Mouse (Mus musculus) heart, embryonic 13.5 days (tissue): ENCODE data around the gene Vgf. TPM values are rescaled to one million over a fixed set of nuclear protein-coding genes. Genes with fewer than 3 reads are reported as not detected.

Experiments
- ATAC-seq: fragments of 200-750 bp; cut with Nextera tagmentation; 2 replicates; pipeline ENCODE4 v1.8.0; 2017; ENCODE audit warnings: moderate TSS enrichment; ENCODE audit not compliant: insufficient number of reproducible peaks, low FRiP score, low TSS enrichment; ENCODE audit errors: extremely low read depth
- H3K27ac ChIP-seq: fragments of 300-500 bp; sonication (generic); replicated peaks from 2 replicates; pipeline ENCODE4 v1.5.1; 2015; ENCODE audit warnings: moderate library complexity, mild to moderate bottlenecking, inconsistent platforms
- H3K27me3 ChIP-seq: fragments of 300-500 bp; sonication (generic); replicated peaks from 2 replicates; pipeline ENCODE4 v1.6.1; 2015; ENCODE audit warnings: mild to moderate bottlenecking, inconsistent platforms
- H3K36me3 ChIP-seq: fragments of 300-500 bp; sonication (generic); 2 replicates; pipeline ENCODE4 v1.6.1; 2015; ENCODE audit warnings: mild to moderate bottlenecking, inconsistent platforms
- H3K4me1 ChIP-seq: fragments of 300-500 bp; sonication (generic); 2 replicates; pipeline ENCODE4 v1.6.1; 2015; ENCODE audit warnings: inconsistent platforms
- H3K4me2 ChIP-seq: fragments of 300-500 bp; sonication (generic); 2 replicates; pipeline ENCODE4 v1.6.1; 2015; ENCODE audit warnings: inconsistent platforms, mild to moderate bottlenecking, moderate library complexity
- H3K4me3 ChIP-seq: fragments of 300-500 bp; sonication (generic); 2 replicates; pipeline ENCODE4 v1.5.1; 2015; ENCODE audit warnings: moderate library complexity, mild to moderate bottlenecking, inconsistent platforms
- H3K9ac ChIP-seq: fragments of 300-500 bp; sonication (generic); 2 replicates; pipeline ENCODE4 v1.6.1; 2015; ENCODE audit warnings: inconsistent platforms, mild to moderate bottlenecking, moderate library complexity
- H3K9me3 ChIP-seq: fragments of 300-500 bp; sonication (generic); 2 replicates; pipeline ENCODE4 v1.6.1; 2016; ENCODE audit warnings: inconsistent platforms
- WGBS: fragments of 180-500 bp; shearing (Covaris S2); methylation state at CpG from one replicate; pipeline ENCODE4 v1.1.7; 2015; ENCODE audit warnings: mixed read lengths; 5-methylcytosine and 5-hydroxymethylcytosine counted together
- polyA plus RNA-seq: library from polyadenylated mRNA; unstranded; fragments of >200 nt; fragmentation: Nextera tagmentation; extraction: Ambion mirVana; gene quantifications from 2 replicates; pipeline ENCODE4 v1.2.1, GENCODE M21; 2015

Vgf gene
- polyA plus RNA-seq, 1 experiment from 2014 or later: 0.16 TPM

DNA sequence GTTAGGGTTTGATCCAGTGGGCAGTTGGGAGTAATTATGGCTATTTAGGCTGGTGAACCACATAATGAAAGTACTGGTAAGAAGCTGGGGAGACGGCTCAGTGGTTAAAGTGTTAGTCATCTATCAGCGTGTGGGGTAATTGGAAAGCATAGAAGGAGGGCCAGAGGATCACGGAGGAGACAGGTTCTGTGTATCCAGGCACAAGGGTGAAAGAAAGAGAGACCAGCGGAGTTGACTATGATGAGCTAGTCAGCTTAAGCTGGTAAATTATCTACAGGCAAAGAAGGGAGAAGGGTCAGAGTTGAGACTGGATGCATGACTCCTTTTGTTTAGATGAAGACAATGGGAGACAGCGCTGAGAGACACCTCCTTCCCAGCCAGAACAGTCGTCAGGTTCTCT, 24.9 kb downstream of the Vgf start:
- 62% methylated on average over 6 of the region's 6 CpGs for WGBS
- H3K9me3 ChIP-seq: no peaks in the 10 kb centered on the region
- no peaks in the 10 kb centered on the region for H3K36me3 ChIP-seq
- no peak overlapping the region for H3K9ac ChIP-seq
- H3K27ac ChIP-seq: no peak overlapping the region
- H3K4me2 ChIP-seq: no peak overlapping the region
- H3K4me1 ChIP-seq: peaks cover 4% of the 10 kb centered on the region
- ATAC-seq: no peak
- H3K27me3 ChIP-seq: 0 out of 2 replicates have a peak, but pooled peaks cover 5% of the 10 kb centered on the region
- H3K4me3 ChIP-seq: no peak overlapping the region

DNA sequence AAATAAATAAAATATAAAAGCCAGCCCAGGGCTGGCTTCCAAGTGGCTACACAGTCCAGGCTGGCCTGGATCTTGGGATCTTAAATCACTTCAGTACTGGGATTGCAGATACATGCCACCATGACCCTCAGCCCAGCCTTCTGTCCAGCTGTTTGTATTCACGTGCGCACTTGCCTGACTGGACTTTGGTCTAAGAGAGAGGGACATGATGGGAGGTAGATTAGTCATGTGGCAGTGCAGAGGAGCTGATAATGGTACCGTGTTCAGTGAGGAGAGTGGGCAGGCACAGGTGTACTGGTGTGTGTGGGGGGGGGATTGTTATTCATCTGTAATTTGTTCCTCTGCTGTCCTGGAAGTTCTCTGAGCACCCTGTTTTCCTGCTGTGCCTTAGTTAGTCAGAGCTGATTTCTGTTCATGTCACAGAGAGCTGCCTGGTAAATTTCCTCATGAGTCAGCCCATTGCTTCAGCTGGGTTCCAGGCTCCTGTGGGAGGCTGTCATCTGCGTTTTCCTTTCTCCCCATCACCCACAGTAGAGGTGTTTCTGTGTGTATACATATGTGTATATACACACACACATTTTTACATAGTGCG, 25.8 kb downstream of the Vgf start:
- Histone ChIP-seq H3K27me3 (0 out of 2 replicates have a peak, but pooled peaks cover 5% of the 10 kb centered on the region), H3K27ac (no peak overlapping the region), H3K9ac (no peak overlapping the region), H3K4me2 (no peak overlapping the region), H3K4me3 (no peak overlapping the region), H3K36me3 (no peaks in the 10 kb centered on the region), H3K9me3 (no peaks in the 10 kb centered on the region), H3K4me1 (no peaks in the 10 kb centered on the region)
- WGBS: 83% methylated on average over 5 of the region's 5 CpGs
- no peak for ATAC-seq

- whole genome bisulfite sequencing: 69% methylated on average over 7 of the region's 7 CpGs
- no peak for ATAC-seq
- H3K4me1 ChIP-seq: no peaks in the 10 kb centered on the region
- H3K27me3 ChIP-seq: no peaks in the 10 kb centered on the region
- no peak overlapping the region for H3K27ac ChIP-seq
- H3K9me3 ChIP-seq: no peaks in the 10 kb centered on the region
- no peaks in the 10 kb centered on the region for H3K36me3 ChIP-seq
- no peak overlapping the region for H3K4me2 ChIP-seq
- no peak overlapping the region for H3K4me3 ChIP-seq
- no peak overlapping the region for H3K9ac ChIP-seq
Observed at GRCm38 (mm10) chr5:137054299-137054698, 28.1 kb downstream of the Vgf start.

- no peaks in the 10 kb centered on the region for H3K36me3 ChIP-seq
- H3K27me3 ChIP-seq: no peaks in the 10 kb centered on the region
- H3K4me1 ChIP-seq: no peaks in the 10 kb centered on the region
- H3K9me3 ChIP-seq: no peaks in the 10 kb centered on the region
- WGBS: 78% methylated on average over 5 of the region's 5 CpGs
- H3K27ac ChIP-seq: no peak overlapping the region
- H3K4me2 ChIP-seq: no peak overlapping the region
- no peak overlapping the region for H3K4me3 ChIP-seq
- H3K9ac ChIP-seq: no peak overlapping the region
- ATAC-seq: no peak
Observed at GRCm38 (mm10) chr5:137054873-137055272, 28.7 kb downstream of the Vgf start.

DNA sequence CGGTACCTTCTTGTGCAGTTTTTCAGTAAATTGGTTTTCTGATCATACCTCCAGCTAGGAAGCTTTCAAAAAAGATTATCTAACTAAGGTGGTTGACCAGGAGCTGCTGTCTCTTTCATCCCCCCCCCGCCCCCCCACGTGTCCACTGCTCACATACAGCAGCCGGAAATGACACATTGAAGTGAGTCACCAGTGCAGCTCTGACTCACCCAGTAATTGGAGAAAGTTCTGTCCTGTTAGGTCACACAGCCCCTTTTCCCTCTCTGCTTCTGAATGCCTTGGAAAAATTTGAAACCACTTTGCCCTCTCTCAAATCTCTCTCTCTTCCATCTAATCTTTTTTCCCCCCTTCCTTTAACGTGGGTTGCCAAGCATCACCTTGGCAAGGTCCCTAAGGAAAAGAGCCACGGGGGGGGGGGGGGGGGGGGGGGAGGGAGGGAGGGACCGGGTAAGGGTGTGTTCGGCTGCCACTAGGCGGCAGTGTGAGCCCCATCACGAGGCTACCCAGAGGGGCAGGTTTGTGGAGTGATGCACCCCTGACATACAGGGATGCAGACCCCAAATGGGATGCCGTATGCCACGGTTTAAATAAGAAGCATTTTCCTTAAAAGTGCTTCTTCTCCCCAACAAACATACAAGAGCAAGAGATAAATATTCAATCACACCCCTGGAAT, 35.8 kb downstream of the Vgf start:
- H3K9me3 ChIP-seq: no peaks in the 10 kb centered on the region
- peaks cover 20% of the 10 kb centered on the region; the same call in 1 of the 2 replicates for H3K36me3 ChIP-seq
- H3K27me3 ChIP-seq: peaks cover 4% of the 10 kb centered on the region; the same call in 1 of the 2 replicates
- no peak overlapping the region for H3K4me2 ChIP-seq
- H3K4me3 ChIP-seq: no peak overlapping the region
- 21% methylated on average over 9 of the region's 12 CpGs for WGBS
- no peak for ATAC-seq
- H3K27ac ChIP-seq: no peak overlapping the region
- no peak overlapping the region for H3K9ac ChIP-seq
- H3K4me1 ChIP-seq: 0 out of 2 replicates have a peak, but pooled peaks cover 5% of the 10 kb centered on the region

DNA sequence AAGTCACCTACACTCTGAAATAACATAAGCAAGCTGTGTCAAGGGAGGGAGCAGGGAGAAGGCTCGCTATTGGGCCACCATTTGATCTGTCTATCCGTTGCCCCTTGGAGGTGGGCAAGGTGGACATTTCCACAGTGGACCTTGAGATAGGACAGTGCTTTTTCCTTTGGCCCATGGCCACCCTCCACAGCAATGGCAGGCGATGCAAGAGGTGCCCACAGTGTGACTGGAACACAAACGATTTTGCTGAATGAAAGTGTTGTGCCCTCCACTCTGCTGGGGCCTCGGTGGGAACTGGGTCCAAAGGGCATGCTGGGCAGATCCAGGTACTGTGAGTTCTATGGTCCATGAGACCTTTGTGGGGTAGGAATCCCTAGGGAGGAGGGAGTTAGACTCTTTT, 36.4 kb downstream of the Vgf start:
- ATAC-seq: no peak
- Histone ChIP-seq H3K4me1 (0 out of 2 replicates have a peak, but pooled peaks cover 5% of the 10 kb centered on the region), H3K27ac (no peak overlapping the region), H3K4me2 (no peak overlapping the region), H3K36me3 (peaks cover 26% of the 10 kb centered on the region; the same call in 1 of the 2 replicates), H3K27me3 (peaks cover 4% of the 10 kb centered on the region; the same call in 1 of the 2 replicates), H3K9ac (no peak overlapping the region), H3K4me3 (no peak overlapping the region), H3K9me3 (no peaks in the 10 kb centered on the region)
- 75% methylated on average over 5 of the region's 5 CpGs for WGBS

DNA sequence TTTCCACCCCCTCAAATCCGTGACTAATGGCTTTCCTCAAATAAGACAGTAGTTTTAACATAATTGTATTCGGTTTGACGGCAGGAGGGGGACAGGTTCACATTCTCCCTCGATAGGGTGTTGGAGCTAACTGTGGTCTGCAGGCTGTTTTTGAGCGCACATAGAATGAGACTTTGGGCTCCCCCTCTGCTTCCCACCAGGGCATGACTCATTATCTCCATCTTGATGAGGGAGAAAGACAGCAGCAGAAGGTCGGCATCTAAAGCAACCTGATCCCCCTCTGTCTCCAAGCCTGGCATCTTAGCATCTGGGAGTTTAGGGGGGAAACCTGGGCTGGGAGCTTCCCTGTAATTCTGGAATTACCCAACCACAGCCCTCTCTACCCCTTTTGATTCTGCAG, 39.3 kb downstream of the Vgf start:
- Histone ChIP-seq H3K27me3 (peaks cover 4% of the 10 kb centered on the region; the same call in 1 of the 2 replicates), H3K9ac (no peak overlapping the region), H3K4me1 (0 out of 2 replicates have a peak, but pooled peaks cover 5% of the 10 kb centered on the region), H3K27ac (no peak overlapping the region), H3K9me3 (no peaks in the 10 kb centered on the region), H3K4me3 (no peak overlapping the region), H3K4me2 (no peak overlapping the region), H3K36me3 (peaks cover 27% of the 10 kb centered on the region; the same call in 1 of the 2 replicates)
- no peak for ATAC-seq
- WGBS: 64% methylated on average over 6 of the region's 6 CpGs

- Histone ChIP-seq H3K4me1 (0 out of 2 replicates have a peak, but pooled peaks cover 5% of the 10 kb centered on the region), H3K36me3 (peaks cover 27% of the 10 kb centered on the region; the same call in 1 of the 2 replicates), H3K4me2 (no peak overlapping the region), H3K9ac (no peak overlapping the region), H3K27me3 (peaks cover 4% of the 10 kb centered on the region; the same call in 1 of the 2 replicates), H3K9me3 (no peaks in the 10 kb centered on the region), H3K27ac (no peak overlapping the region), H3K4me3 (no peak overlapping the region)
- WGBS: 63% methylated on average over 8 of the region's 8 CpGs
- no peak for ATAC-seq
Observed at GRCm38 (mm10) chr5:137065923-137066322, 39.7 kb downstream of the Vgf start.

GRCm38 (mm10) chr5:137068711-137069110, 42.5 kb downstream of the Vgf start:
- H3K4me3 ChIP-seq: no peak overlapping the region
- no peak overlapping the region for H3K4me2 ChIP-seq
- 0 out of 2 replicates have a peak, but pooled peaks cover 18% of the 10 kb centered on the region for H3K36me3 ChIP-seq
- H3K4me1 ChIP-seq: peaks cover 14% of the 10 kb centered on the region
- no peaks in the 10 kb centered on the region; the same call in 1 of the 2 replicates for H3K27me3 ChIP-seq
- no peak overlapping the region for H3K9ac ChIP-seq
- no peaks in the 10 kb centered on the region for H3K9me3 ChIP-seq
- no peak for ATAC-seq
- H3K27ac ChIP-seq: no peak overlapping the region
- 67% methylated on average over 4 of the region's 4 CpGs for WGBS

DNA sequence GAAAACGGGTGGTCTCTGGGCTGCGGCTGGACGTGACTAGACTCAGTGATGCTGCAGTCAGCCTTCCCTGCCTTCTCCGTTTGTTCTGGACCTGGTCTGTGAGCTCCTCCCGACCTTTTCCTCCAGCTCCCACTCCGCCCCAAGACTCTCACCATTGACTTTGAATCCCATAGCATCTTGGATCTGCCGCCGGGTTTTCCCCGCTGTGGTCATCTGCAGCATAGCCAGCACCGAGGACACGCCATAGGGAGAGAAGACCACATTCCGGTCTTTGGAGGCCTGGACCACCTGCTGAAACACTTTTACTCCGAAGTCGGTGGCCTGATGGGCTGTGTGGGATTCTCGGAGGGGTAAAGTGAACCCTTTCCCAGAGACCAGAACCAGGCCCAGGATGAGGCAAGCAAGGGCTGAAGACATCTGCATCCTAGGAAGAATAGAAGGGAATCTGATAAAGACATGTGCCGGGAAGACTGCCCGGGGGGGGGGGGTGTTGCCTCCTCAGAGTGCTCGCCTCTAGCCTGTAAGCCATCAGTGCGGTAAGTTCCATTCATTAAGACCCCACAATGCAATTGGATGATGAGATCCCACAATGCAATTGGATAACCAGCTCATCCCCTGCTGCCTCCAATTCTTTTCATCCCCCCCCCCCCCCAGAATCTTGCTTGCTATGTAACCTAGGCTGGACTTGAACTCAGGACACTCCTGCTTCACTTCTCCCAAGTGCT, 44.9 kb downstream of the Vgf start:
- Histone ChIP-seq H3K27ac (no peak overlapping the region), H3K9ac (0 out of 2 replicates have a peak overlapping the region, but pooled peaks have one; percentile 72), H3K27me3 (no peaks in the 10 kb centered on the region; the same call in 1 of the 2 replicates), H3K9me3 (no peaks in the 10 kb centered on the region), H3K4me2 (peak overlapping the region; percentile 71), H3K4me1 (peaks cover 28% of the 10 kb centered on the region), H3K36me3 (0 out of 2 replicates have a peak, but pooled peaks cover 12% of the 10 kb centered on the region), H3K4me3 (peak overlapping the region; percentile 45; the same call in 1 of the 2 replicates)
- 78% methylated on average over 19 of the region's 19 CpGs for WGBS
- ATAC-seq: no peak
